Mouse (Mus musculus) left cerebral cortex, adult 11 months (tissue): ENCODE measurements at regions not wholly inside any gene's neighbourhood (a gene's known extent, or its start where the extent isn't known, plus 50 kb on each side); places are given as distances from the start of the nearest gene placed in this dataset.

Source experiments
- DNase-seq: peaks from one replicate; pipeline ENCODE4 v3.0.0; 2022; ENCODE audit warnings: low spot score

DNA sequence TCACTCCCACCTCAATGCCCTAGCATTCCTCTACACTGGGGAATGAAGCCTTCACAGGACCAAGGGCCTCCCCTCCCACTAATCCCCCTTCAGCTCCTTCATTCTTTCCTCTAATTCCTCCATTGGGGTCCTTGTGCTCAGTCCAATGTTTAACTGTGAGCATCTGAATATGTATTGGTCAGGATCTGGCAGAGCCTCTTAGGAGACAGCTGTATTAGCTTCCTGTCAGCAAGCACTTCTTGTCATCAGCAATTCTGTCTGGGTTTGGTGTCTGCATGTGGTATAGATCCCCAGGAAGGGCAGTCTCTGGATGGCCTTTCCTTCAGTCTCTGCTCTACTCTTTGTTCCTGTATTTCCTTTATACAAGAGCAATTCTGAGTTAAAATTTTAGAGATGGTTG is 426.8 kb upstream of the 2610001J05Rik start:
- no peak for DNase-seq

DNA sequence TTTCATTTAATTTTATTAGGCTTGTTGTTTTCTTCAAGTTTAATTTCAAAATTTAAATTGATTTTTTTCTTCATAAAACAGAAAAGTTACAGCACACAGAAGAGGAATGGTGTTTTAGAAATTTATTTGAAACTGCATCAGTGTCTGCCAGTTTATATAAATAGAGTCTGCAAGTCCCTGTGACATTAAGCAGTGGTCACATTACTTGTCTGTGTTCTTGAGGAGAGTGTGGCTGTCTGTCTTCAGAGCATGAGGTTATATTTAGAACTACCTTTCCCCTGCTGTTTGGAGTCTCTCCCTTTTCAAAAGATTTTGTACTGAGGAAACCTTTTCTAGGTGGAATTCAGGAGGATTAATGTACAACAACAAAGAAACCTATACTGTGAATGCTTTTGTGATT is 426.1 kb upstream of the 2610001J05Rik start:
- DNase-seq = no peak

GRCm38 (mm10) chr6:14290843-14291242 is 419.5 kb upstream of the 2610001J05Rik start:
- DNase-seq = no peak

GRCm38 (mm10) chr6:14281476-14281875 is 410.2 kb upstream of the 2610001J05Rik start:
- DNase-seq = no peak

DNA sequence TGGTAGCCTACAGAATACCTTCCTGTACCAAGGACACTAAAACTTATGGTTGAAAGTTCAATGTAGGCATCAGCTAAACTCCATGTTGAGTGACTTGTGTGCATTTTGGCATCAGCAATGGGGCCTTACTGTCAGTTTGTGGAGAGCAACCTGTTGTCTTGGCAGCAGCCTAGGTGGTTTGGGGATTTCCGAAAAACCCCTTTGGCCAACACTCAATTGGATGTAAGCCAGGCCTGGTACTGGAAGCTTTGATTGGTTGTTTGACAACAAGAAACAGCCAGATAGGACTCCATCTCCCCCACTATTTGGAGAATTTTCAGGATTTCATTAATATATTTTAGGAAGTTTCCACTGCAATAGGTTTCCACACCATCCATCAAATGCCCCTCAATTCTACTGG is 390.6 kb upstream of the 2610001J05Rik start:
- no peak for DNase-seq

GRCm38 (mm10) chr6:14240331-14240730 is 369.0 kb upstream of the 2610001J05Rik start:
- DNase-seq = no peak

GRCm38 (mm10) chr6:14239151-14239550 is 367.8 kb upstream of the 2610001J05Rik start:
- peak; percentile 5 for DNase-seq

GRCm38 (mm10) chr6:14230823-14231222 is 359.5 kb upstream of the 2610001J05Rik start:
- DNase-seq = no peak

GRCm38 (mm10) chr6:14207509-14207908 is 336.2 kb upstream of the 2610001J05Rik start:
- DNase-seq = peak; percentile 4

DNA sequence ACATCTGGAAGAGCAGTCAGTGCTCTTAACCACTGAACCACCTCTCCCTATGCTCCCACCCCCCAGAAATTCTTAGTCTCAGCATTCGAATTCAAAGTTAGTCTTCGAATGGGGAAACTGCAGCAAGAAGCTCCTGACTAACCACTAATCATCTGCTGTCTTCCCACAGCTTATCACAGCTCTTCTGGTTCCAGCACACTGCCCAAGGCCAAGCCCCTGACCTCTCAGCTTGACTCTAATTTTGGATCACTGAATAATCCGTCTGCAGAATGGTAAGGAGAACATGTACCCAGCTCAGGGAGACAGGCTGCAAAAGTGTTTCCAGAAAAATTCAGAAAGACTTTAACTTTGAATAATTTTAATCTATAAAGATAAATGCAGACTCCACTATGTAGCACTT is 325.8 kb upstream of the 2610001J05Rik start:
- DNase-seq = no peak

DNA sequence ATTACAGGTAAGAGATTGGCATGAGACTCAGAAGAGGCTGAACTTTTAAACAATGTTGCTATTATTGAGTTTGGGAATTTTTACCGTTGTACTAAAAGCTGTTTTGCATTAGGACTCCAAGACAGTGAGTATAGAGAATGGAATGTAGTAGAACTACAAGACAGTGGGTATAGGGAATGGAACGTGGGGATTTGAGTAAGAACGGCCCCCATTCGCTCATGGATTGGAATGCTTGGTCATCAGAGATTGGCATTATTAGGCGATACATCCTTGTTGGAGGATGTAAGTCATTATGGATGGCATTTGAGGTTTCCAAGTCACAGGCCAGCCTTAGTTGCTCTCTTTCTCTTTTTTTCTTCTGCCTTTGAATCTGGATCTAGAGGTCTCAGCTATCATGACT is 324.0 kb upstream of the 2610001J05Rik start:
- no peak for DNase-seq

- DNase-seq = no peak
Observed at GRCm38 (mm10) chr6:14191387-14192023, 320.2 kb upstream of the 2610001J05Rik start.

GRCm38 (mm10) chr6:14185921-14186420 is 314.7 kb upstream of the 2610001J05Rik start:
- DNase-seq = peak; percentile 12

GRCm38 (mm10) chr6:14147370-14147769 is 276.1 kb upstream of the 2610001J05Rik start:
- peak; percentile 2 for DNase-seq

- no peak for DNase-seq
Observed at GRCm38 (mm10) chr6:14146394-14146793, 275.1 kb upstream of the 2610001J05Rik start.

GRCm38 (mm10) chr6:14142107-14142751 is 270.9 kb upstream of the 2610001J05Rik start:
- DNase-seq = no peak

DNA sequence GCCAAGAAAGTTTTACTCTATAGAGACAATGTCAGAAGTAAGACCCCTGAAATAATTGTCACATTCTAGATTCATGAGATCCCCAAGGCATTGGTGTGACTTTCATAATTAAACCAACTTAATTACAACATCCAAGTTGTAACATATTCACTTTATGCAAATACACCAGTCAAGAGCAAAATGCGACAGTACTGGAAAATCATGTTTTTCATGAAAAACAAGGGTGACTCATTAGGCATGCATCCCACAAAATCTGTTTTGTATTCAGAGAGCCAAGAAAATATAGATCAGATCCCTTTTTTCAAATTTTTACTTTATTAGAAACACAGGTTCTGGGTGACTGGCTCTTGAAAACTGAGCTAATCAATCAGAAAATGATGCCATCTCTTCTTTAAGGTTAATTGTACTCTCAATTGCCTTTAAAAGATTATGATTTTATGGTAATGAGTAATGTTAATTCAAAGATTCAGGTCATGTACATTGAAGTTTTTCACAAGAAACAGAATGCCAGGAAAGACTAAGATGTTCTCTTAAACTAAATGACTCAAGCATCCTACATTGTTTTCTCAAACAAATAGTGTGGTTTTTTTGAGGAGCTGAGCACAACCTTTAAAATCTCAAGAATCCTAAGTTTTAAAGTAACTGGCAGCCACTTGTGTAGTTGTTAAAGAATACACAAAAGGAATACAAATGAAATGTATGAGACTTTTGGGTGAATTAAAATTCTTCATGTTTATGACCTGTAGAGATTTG is 259.2 kb upstream of the 2610001J05Rik start:
- DNase-seq = no peak

GRCm38 (mm10) chr6:14129394-14129793 is 258.1 kb upstream of the 2610001J05Rik start:
- no peak for DNase-seq

DNA sequence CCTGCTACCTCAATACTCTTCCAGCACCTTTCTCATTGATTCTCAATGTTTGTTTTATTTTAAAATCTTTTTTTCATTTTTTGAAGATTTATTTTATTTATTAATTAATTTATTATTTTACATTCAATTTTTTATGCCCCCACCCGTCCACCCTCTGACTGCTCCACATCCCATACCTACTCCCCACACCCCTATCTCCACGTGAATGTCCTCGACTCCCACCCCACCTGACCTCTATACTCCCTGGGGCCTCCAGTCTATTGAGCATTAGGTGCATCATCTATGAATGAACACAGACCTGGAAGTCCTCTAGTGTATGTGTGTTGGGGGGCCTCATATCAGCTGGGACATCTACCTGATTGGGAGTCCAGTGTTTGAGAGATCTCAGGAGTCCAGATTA is 251.0 kb upstream of the 2610001J05Rik start:
- DNase-seq = no peak

GRCm38 (mm10) chr6:14121479-14121878 is 250.2 kb upstream of the 2610001J05Rik start:
- DNase-seq = no peak

- no peak for DNase-seq
Observed at GRCm38 (mm10) chr6:14094907-14095306, 223.6 kb upstream of the 2610001J05Rik start.

DNA sequence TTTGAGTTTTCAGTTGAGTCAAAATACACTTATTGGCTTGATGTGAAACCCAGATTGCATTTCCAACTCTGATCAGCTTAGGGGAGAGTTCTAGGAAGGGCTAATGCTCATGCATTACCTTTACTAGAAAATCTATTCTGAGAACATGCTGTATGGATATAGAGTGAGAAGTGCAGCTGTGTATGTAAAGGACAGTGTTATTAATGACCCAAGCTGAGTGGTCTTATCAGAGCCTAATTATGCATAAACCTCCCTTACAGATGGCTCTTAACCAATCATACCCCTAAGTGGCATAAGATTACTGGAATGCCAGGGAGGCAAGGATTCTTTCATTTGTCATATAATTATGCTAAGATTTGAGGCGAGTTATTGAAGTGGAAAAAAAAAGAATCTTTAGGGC is 210.6 kb upstream of the 2610001J05Rik start:
- DNase-seq = no peak

DNA sequence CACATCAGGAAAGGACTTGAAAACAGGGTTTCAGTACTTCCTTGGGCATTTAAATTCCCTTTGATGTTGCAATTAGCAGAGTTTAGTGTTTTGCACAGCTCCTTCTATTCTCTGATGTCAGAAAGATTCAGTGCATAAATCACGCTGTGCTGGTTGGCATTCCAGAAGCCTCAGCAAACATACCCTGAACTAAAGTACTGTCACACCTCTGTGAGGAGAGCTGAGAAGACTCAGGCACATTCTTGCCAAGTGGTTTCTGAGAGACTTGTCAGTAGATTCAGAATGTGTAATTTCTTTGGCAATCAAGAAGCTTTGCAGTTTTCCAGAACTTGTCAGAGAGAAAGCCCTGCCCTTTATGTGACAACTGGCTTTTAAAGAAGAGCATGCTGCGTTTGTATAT is 192.4 kb upstream of the 2610001J05Rik start:
- DNase-seq = peak; percentile 10
